Mouse (Mus musculus): Measurements from ENCODE around the gene Cdca7l.
"Not testable (repeated sequence)": the region's sequence is repeated elsewhere in the genome, so short reads cannot be mapped to it uniquely, and the experiment has no call there.

Gene Cdca7l

GRCm38 (mm10) chr12:117803989-117804388 is at the start of gene Cdca7l:
Gene Cdca7l, plus strand, starts transcription at chr12:117804289.
- DNase-seq (ENCODE audit: low spot score): not testable (repeated sequence)

GRCm38 (mm10) chr12:117756010-117756409 is 48.1 kb upstream of the Cdca7l start:
- no peak for DNase-seq (ENCODE audit: low spot score)

- DNase-seq (ENCODE audit: low spot score): no peak
Measured at GRCm38 (mm10) chr12:117760373-117760772, 43.7 kb upstream of the Cdca7l start.

- DNase-seq (ENCODE audit: low spot score): no peak
Measured at GRCm38 (mm10) chr12:117760846-117761245, 43.2 kb upstream of the Cdca7l start.

DNA sequence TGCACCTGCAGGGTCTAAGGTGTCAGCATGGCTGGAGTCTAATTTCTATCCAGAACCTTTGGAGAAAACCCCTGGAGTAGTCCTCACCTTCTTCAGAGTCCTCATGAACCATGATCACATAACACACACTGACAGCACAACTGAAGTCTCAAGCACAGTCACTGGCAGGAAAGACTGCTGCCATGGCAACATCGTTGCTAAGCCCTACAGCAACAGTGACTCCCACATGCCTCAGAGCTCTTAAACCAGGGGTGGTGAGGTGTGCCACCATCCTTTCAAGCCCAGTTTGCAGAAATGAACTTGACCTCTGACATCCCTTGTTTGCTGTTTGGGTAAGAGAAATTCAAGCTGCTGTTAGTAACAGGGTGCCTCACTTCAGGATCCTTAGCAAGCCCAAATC is 42.4 kb upstream of the Cdca7l start:
- no peak for DNase-seq (ENCODE audit: low spot score)

- DNase-seq (ENCODE audit: low spot score): no peak
Measured at GRCm38 (mm10) chr12:117763247-117763646, 40.8 kb upstream of the Cdca7l start.

GRCm38 (mm10) chr12:117764839-117765238 is 39.2 kb upstream of the Cdca7l start:
- peak; percentile 20 for DNase-seq (ENCODE audit: low spot score)

- peak; percentile 25 for DNase-seq (ENCODE audit: low spot score)
Measured at GRCm38 (mm10) chr12:117769113-117769512, 35.0 kb upstream of the Cdca7l start.

GRCm38 (mm10) chr12:117770211-117770610 is 33.9 kb upstream of the Cdca7l start:
- DNase-seq (ENCODE audit: low spot score): no peak

GRCm38 (mm10) chr12:117771156-117771555 is 32.9 kb upstream of the Cdca7l start:
- no peak for DNase-seq (ENCODE audit: low spot score)

GRCm38 (mm10) chr12:117772638-117773037 is 31.5 kb upstream of the Cdca7l start:
- peak; percentile 24 for DNase-seq (ENCODE audit: low spot score)

GRCm38 (mm10) chr12:117776841-117777240 is 27.2 kb upstream of the Cdca7l start:
- no peak for DNase-seq (ENCODE audit: low spot score)

DNA sequence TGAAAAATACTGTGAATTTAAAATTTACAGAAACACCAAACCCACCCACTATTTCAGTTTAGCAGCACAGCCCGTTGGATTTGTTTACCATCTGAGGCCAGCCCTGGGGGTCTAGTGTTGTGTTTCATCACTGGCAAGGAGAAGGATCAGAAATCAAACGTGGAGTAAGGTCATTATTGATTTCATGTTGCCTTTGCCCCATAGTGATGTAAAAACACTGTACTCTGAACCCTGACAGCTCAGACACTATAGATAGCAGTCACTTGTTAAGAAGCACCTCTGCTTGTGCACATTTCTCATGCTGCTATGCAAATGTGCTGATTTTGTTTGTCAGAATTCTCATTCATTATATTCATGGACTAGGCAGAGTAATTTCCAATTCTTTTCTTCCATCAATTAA is 22.7 kb upstream of the Cdca7l start:
- DNase-seq (ENCODE audit: low spot score): no peak

- DNase-seq (ENCODE audit: low spot score): no peak
Measured at GRCm38 (mm10) chr12:117783426-117783825, 20.7 kb upstream of the Cdca7l start.

DNA sequence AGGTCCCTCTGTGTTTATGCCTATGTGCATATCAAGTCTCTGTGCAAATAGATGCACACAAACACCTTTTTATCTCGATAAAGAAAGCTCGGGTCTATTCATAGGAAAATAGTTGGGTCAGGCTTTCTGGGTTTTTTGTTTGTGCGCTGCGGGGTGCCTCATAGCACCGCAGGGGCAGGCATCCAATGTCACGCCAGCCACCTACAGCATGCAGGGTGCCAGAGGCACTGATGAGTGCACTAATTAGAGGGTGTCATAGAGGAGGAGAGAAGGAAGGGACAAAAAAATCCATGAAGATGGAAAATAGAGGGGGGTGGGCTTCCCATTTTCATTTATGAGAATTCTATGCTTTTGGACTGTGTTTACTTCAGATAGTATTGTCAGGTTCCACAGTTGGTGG is 17.5 kb upstream of the Cdca7l start:
- DNase-seq (ENCODE audit: low spot score): no peak

DNA sequence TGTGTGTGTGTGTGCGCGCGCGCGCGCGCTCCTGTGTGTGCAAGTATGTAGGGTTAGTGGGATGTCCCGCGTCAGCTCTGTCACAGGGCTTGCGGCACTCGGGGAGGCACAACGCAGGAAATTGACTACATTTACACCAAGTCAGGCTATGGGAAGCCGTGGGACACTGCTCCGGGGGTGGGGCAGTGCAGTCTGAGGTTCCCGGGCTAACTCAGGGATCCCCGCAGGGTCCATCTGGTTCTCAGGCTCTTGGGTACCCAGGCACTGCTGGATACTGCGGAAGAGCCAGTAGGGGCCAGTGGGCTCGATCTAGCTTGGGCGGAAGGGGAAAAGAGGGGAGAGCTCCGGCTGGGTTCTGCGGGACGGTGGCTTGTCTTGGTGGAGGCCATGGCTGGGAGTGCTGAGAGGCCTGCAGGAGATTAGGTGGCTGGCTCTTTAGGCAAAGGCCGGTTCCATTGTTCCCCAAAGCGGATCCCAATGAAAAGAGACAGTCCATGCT is 15.5 kb upstream of the Cdca7l start:
- DNase-seq (ENCODE audit: low spot score): no peak

DNA sequence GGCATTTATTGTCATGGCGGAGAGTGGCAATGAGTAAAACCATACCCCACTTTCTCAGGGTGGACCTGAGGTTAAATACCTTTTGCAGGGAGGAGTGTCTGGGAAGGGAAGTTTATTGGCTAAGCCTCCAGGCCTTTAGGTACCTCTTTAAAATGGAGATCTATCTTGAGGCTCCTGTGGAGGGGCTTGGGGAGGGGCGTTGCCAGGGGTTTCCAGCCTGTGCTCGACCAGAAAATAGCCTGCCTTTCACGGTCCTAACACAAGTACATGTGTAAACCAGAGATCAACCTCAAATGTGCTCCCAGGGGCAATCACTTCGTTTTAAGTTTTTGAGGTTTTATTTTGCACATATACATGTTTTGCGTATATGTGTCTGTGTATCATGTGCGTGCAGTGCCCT is 15.1 kb upstream of the Cdca7l start:
- DNase-seq (ENCODE audit: low spot score): no peak

DNA sequence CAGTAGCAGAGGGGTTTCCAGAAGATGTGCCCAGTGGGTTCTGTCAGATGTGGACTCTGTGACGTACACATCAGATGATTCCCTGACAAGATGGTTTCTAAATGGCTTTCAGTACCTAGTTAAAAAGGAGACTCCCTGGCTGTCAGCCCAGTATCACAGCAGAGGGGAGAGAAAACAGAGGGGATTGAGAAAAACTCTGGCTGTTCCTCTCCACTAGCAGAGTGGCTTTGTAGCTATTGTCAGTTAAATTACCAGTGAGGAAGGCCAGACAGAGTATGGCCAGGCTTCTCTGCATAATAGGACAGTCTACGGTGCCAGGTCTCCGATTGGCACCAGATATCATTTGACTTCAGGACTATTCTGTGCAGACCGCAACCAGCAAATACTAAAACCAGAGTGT is 8.8 kb upstream of the Cdca7l start:
- DNase-seq (ENCODE audit: low spot score): no peak

DNA sequence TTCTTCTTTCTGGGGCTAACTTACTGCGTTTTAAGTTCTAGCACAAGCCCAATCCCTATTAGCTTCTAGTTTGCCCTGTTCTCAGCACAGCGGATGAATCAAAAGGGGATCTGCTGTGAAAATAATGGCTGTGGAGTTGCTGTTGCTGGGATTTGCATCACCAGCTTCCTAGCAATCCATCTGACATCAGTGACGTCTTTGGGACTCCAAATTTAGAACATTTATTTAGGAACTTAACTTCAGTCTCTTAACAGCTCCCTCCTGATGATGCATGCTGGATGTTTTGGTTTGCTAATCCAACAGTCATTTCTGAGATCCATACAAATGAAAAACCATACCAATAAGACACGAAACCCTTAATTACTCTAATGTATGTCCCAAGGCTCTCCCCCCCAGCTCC is 1.5 kb downstream of the Cdca7l start:
- no peak for DNase-seq (ENCODE audit: low spot score)

DNA sequence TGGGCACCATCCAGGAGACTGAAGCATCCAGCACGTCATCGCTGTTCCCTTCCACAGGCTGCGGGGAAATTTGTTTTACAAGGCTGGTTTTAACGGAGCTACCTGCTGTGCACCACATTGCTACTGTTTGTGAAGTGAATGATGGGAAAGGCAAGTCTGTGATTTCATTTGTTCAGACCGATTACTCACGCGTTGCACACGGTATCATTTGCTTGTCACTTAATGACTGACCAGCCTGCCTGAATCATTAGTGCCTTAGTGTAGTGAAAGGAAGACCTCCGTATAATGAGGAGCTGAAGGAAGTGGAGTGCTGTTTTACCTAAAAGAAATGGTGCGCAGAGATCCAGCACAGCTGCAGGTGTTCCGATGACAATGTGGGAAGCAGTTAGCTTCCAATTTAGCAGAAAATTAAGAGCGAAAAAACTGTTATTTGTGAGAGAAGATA is 1.9 kb downstream of the Cdca7l start:
- DNase-seq (ENCODE audit: low spot score): no peak

GRCm38 (mm10) chr12:117806470-117806869 is 2.4 kb downstream of the Cdca7l start:
- no peak for DNase-seq (ENCODE audit: low spot score)

GRCm38 (mm10) chr12:117807637-117808036 is 3.5 kb downstream of the Cdca7l start:
- no peak for DNase-seq (ENCODE audit: low spot score)

DNA sequence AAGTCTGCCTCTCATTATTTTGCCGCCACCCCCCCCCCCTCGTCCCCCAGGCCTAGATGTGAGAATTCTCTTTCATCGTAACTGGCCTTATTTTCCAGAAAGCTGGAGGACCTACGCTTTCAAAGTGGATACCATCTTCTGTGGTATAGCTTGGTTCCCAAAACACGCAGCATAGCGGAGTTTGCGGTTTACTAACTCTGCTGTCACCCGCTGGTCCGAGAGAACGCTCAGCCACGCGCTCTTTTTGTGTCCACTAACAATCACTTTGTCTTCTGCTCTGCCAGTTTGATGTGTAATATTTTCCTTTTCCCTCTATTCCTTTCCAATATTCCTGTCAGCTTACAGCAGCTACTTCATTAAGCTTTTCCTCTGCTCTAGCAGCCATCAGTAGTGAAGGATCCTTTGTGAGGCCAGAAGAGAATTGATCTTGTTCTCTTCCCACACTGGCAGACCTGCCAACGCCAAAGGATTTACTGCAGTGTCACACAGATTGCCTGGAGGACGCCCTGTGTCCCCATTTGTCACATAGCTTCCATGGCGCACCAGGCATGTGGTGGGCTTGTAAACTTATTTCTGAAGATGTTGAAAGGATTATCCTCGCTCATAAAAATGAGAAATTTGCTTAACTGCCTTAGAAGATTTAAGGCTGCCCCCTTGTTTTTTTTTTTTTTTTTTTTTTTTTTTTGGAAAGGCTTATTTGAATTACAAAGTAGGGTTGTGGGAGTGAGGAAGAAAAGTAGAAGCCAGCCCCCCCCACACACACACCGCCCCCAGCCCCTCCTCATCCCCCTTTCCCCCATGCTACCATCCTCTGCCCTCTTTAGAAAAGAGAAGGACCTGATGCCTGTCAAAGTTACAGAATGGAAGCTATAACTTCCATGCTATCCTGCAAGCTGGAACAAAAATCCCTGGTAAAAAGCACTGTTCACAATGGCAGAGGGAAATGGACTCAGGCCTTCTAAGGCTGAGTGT is 4.6 kb downstream of the Cdca7l start:
- DNase-seq (ENCODE audit: low spot score): no peak

All from ovary, postnatal 10 days (tissue).